Mouse (Mus musculus): ENCODE measurements around the gene Cage1. TPM values are rescaled to one million over a fixed set of nuclear protein-coding genes. Genes with fewer than 3 reads are reported as not detected.

Cage1 gene
- polyA plus RNA-seq, 1 experiment from 2014 or later, result 2.6 TPM

- Histone ChIP-seq H3K27me3 (no peaks in the 10 kb centered on the region), H3K36me3 (no peaks in the 10 kb centered on the region), H3K9me3 (no peaks in the 10 kb centered on the region), H3K4me2 (replicated peaks) (no peak overlapping the region), H3K4me3 (replicated peaks) (no peak overlapping the region), H3K4me1 (replicated peaks) (no peaks in the 10 kb centered on the region), H3K9ac (replicated peaks) (no peak overlapping the region), H3K27ac (no peak overlapping the region)
- no peak for ATAC-seq
- 33% methylated on average over 1 of the region's 1 CpGs for WGBS
Observed at GRCm38 (mm10) chr13:38002461-38002860, 34.4 kb downstream of the Cage1 start.

- H3K36me3 ChIP-seq, result no peaks in the 10 kb centered on the region
- H3K4me3 ChIP-seq (replicated peaks), result no peak overlapping the region
- no peaks in the 10 kb centered on the region for H3K4me1 ChIP-seq (replicated peaks)
- H3K27ac ChIP-seq, result no peak overlapping the region
- H3K9me3 ChIP-seq, result no peaks in the 10 kb centered on the region
- no peaks in the 10 kb centered on the region for H3K27me3 ChIP-seq
- 73% methylated on average over 3 of the region's 3 CpGs for WGBS
- ATAC-seq, result no peak
- no peak overlapping the region for H3K4me2 ChIP-seq (replicated peaks)
- H3K9ac ChIP-seq (replicated peaks), result no peak overlapping the region
Observed at GRCm38 (mm10) chr13:37999713-38000112, 37.2 kb downstream of the Cage1 start.

GRCm38 (mm10) chr13:37994405-37994749 is 42.5 kb downstream of the Cage1 start:
- Histone ChIP-seq H3K9me3 (no peaks in the 10 kb centered on the region), H3K4me1 (replicated peaks) (peaks cover 12% of the 10 kb centered on the region), H3K27me3 (no peaks in the 10 kb centered on the region), H3K4me3 (replicated peaks) (peak overlapping the region; percentile 87), H3K27ac (peak overlapping the region; percentile 45), H3K9ac (replicated peaks) (peak overlapping the region; percentile 57; the same call in 1 of the 2 replicates), H3K4me2 (replicated peaks) (peak overlapping the region; percentile 83), H3K36me3 (peaks cover 20% of the 10 kb centered on the region)
- 24% methylated on average over 7 of the region's 7 CpGs for WGBS
- peak; percentile 77 for ATAC-seq

- H3K4me2 ChIP-seq (replicated peaks), result peak within 1 kb of the TSS; percentile 83
- H3K4me1 ChIP-seq (replicated peaks), result peaks cover 12% of the 10 kb centered on the region
- H3K9ac ChIP-seq (replicated peaks), result peak within 1 kb of the TSS; percentile 96
- WGBS, result under 1% methylated on average over 71 of the region's 89 CpGs
- ATAC-seq, result peak; percentile 98
- H3K27ac ChIP-seq, result peak within 1 kb of the TSS; percentile 96
- peak within 1 kb of the TSS; percentile 87 for H3K4me3 ChIP-seq (replicated peaks)
- H3K27me3 ChIP-seq, result no peaks in the 10 kb centered on the region
- no peaks in the 10 kb centered on the region for H3K9me3 ChIP-seq
- peaks cover 25% of the 10 kb centered on the region for H3K36me3 ChIP-seq
Observed at GRCm38 (mm10) chr13:37993704-37994404, 43.0 kb downstream of the Cage1 start, which contains the start of gene Ssr1. Ssr1 (minus strand) TSS chr13:37994217.

- H3K4me2 ChIP-seq (replicated peaks), result peak overlapping the region; percentile 83
- peak overlapping the region; percentile 96 for H3K9ac ChIP-seq (replicated peaks)
- peak overlapping the region; percentile 96 for H3K27ac ChIP-seq
- no peak for ATAC-seq
- peaks cover 12% of the 10 kb centered on the region for H3K4me1 ChIP-seq (replicated peaks)
- no peaks in the 10 kb centered on the region for H3K9me3 ChIP-seq
- H3K27me3 ChIP-seq, result no peaks in the 10 kb centered on the region
- under 1% methylated on average over 17 of the region's 17 CpGs for WGBS
- H3K36me3 ChIP-seq, result peaks cover 30% of the 10 kb centered on the region
- peak overlapping the region; percentile 87 for H3K4me3 ChIP-seq (replicated peaks)
Observed at GRCm38 (mm10) chr13:37993376-37993703, 43.5 kb downstream of the Cage1 start.

GRCm38 (mm10) chr13:37992638-37993371 is 44.1 kb downstream of the Cage1 start:
- peak overlapping the region; percentile 87 for H3K4me3 ChIP-seq (replicated peaks)
- no peaks in the 10 kb centered on the region for H3K9me3 ChIP-seq
- peak overlapping the region; percentile 83 for H3K4me2 ChIP-seq (replicated peaks)
- WGBS, result 14% methylated on average over 10 of the region's 10 CpGs
- H3K27ac ChIP-seq, result no peak overlapping the region
- peak overlapping the region; percentile 96 for H3K9ac ChIP-seq (replicated peaks)
- H3K36me3 ChIP-seq, result peaks cover 36% of the 10 kb centered on the region
- peaks cover 12% of the 10 kb centered on the region for H3K4me1 ChIP-seq (replicated peaks)
- no peaks in the 10 kb centered on the region for H3K27me3 ChIP-seq
- ATAC-seq, result no peak

- Histone ChIP-seq H3K9me3 (no peaks in the 10 kb centered on the region), H3K27ac (no peak overlapping the region), H3K36me3 (peaks cover 62% of the 10 kb centered on the region), H3K4me3 (replicated peaks) (no peak overlapping the region), H3K27me3 (no peaks in the 10 kb centered on the region), H3K4me2 (replicated peaks) (no peak overlapping the region), H3K9ac (replicated peaks) (no peak overlapping the region), H3K4me1 (replicated peaks) (peaks cover 12% of the 10 kb centered on the region)
- WGBS, result 95% methylated on average over 8 of the region's 8 CpGs
- no peak for ATAC-seq
Observed at GRCm38 (mm10) chr13:37989701-37990100, 47.2 kb downstream of the Cage1 start.

- H3K27ac ChIP-seq, result no peak overlapping the region
- no peaks in the 10 kb centered on the region for H3K9me3 ChIP-seq
- no peaks in the 10 kb centered on the region for H3K27me3 ChIP-seq
- H3K4me2 ChIP-seq (replicated peaks), result no peak overlapping the region
- no peak overlapping the region for H3K4me3 ChIP-seq (replicated peaks)
- no peak for ATAC-seq
- H3K9ac ChIP-seq (replicated peaks), result no peak overlapping the region
- no peaks in the 10 kb centered on the region for H3K4me1 ChIP-seq (replicated peaks)
- H3K36me3 ChIP-seq, result peaks cover 87% of the 10 kb centered on the region
- 82% methylated on average over 10 of the region's 10 CpGs for WGBS
Observed at GRCm38 (mm10) chr13:37986166-37986565, 50.7 kb downstream of the Cage1 start.

- WGBS, result 91% methylated on average over 5 of the region's 5 CpGs
- H3K4me2 ChIP-seq (replicated peaks), result no peak overlapping the region
- no peak for ATAC-seq
- peaks cover 80% of the 10 kb centered on the region for H3K36me3 ChIP-seq
- no peak overlapping the region for H3K9ac ChIP-seq (replicated peaks)
- H3K4me3 ChIP-seq (replicated peaks), result no peak overlapping the region
- H3K27ac ChIP-seq, result no peak overlapping the region
- H3K27me3 ChIP-seq, result no peaks in the 10 kb centered on the region
- H3K9me3 ChIP-seq, result no peaks in the 10 kb centered on the region
- no peaks in the 10 kb centered on the region for H3K4me1 ChIP-seq (replicated peaks)
Observed at GRCm38 (mm10) chr13:37981063-37981462, 55.8 kb downstream of the Cage1 start.

GRCm38 (mm10) chr13:37980346-37980745 is 56.5 kb downstream of the Cage1 start:
- ATAC-seq, result no peak
- Histone ChIP-seq H3K36me3 (peaks cover 76% of the 10 kb centered on the region), H3K4me1 (replicated peaks) (no peaks in the 10 kb centered on the region), H3K27ac (no peak overlapping the region), H3K4me2 (replicated peaks) (no peak overlapping the region), H3K27me3 (no peaks in the 10 kb centered on the region), H3K9me3 (no peaks in the 10 kb centered on the region), H3K9ac (replicated peaks) (no peak overlapping the region), H3K4me3 (replicated peaks) (no peak overlapping the region)
- WGBS, result 96% methylated on average over 10 of the region's 10 CpGs

GRCm38 (mm10) chr13:37979506-37979905 is 57.4 kb downstream of the Cage1 start:
- 94% methylated on average over 12 of the region's 12 CpGs for WGBS

GRCm38 (mm10) chr13:37974731-37975130 is 62.1 kb downstream of the Cage1 start:
- H3K4me3 ChIP-seq (replicated peaks), result no peak overlapping the region
- no peaks in the 10 kb centered on the region for H3K27me3 ChIP-seq
- peaks cover 35% of the 10 kb centered on the region for H3K36me3 ChIP-seq
- no peaks in the 10 kb centered on the region for H3K4me1 ChIP-seq (replicated peaks)
- ATAC-seq, result no peak
- no peak overlapping the region for H3K4me2 ChIP-seq (replicated peaks)
- H3K27ac ChIP-seq, result no peak overlapping the region
- 90% methylated on average over 5 of the region's 5 CpGs for WGBS
- H3K9ac ChIP-seq (replicated peaks), result no peak overlapping the region
- no peaks in the 10 kb centered on the region for H3K9me3 ChIP-seq

More at GRCm38 (mm10) chr13:37979506-37979905, 57.4 kb downstream of the Cage1 start:
- Histone ChIP-seq H3K36me3 (peaks cover 74% of the 10 kb centered on the region), H3K4me1 (replicated peaks) (no peaks in the 10 kb centered on the region), H3K4me2 (replicated peaks) (no peak overlapping the region), H3K9me3 (no peaks in the 10 kb centered on the region), H3K27ac (no peak overlapping the region), H3K4me3 (replicated peaks) (no peak overlapping the region), H3K9ac (replicated peaks) (no peak overlapping the region), H3K27me3 (no peaks in the 10 kb centered on the region)
- ATAC-seq, result no peak

Data from midbrain, embryonic 13.5 days (tissue).